Mouse (Mus musculus): ENCODE data around the gene Gsta2.

GRCm38 (mm10) chr9:78372827-78373504 is 17.4 kb upstream of the Gsta2 start:
- TF ChIP-seq CTCF (IDR thresholded peaks at IDR 0.05; ENCODE audit: low read depth) (no peak), EP300 (IDR thresholded peaks at IDR 0.05; ENCODE audit: low read depth) (no peak)

Measured in liver, postnatal 0 days (tissue).